Mouse (Mus musculus): ENCODE results near the gene Pidd1. TPM values are rescaled to one million over a fixed set of nuclear protein-coding genes. Genes with fewer than 3 reads are reported as not detected.

Pidd1 gene
- total and polyA plus RNA-seq, 3 experiments: 5.8 to 24.9 (median 7.8) TPM

GRCm38 (mm10) chr7:141435856-141436522, 7.8 kb downstream of the Pidd1 start (continued):
- no peak for TF ChIP-seq JUN (IDR thresholded peaks at IDR 0.05; ENCODE audit: insufficient read depth, low read depth, low read length)
- TF ChIP-seq ZKSCAN1 (IDR thresholded peaks at IDR 0.05; ENCODE audit: borderline replicate concordance, low read depth, low read length): no peak
- TF ChIP-seq NELFE (IDR thresholded peaks at IDR 0.05; ENCODE audit: low read depth, low read length): no peak

GRCm38 (mm10) chr7:141435129-141435855, 8.5 kb downstream of the Pidd1 start:
- Histone ChIP-seq H3K4me1 (ENCODE audit: control insufficient read depth in 1 of 2, insufficient read depth in 2 of 2) (peaks cover 17 to 37% of the 10 kb centered on the region in 2 experiments), H3K27ac (ENCODE audit: insufficient read depth, low read depth) (peak overlapping the region; percentile 28; the same call in 1 of the 2 replicates), H3K4me2 (ENCODE audit: insufficient read depth, low read depth, poor library complexity, severe bottlenecking) (peak overlapping the region; percentile 92), H3K9ac (ENCODE audit: insufficient read depth, low read depth) (peak overlapping the region; percentile 62), H3K79me2 (replicated peaks; ENCODE audit: control insufficient read depth, extremely low read depth, insufficient read depth, poor library complexity, severe bottlenecking) (peaks cover 12% of the 10 kb centered on the region), H3K27me3 (replicated peaks) (no peaks in the 10 kb centered on the region), H3K9me3 (replicated peaks; ENCODE audit: low read length) (no peaks in the 10 kb centered on the region), H3K4me3 (replicated peaks in 1 of 3; ENCODE audit: low read depth in 2 of 3, low read length in 2 of 3, poor library complexity in 1 of 3) (peak overlapping the region; percentile 50 to 65 (median 55)), H3K36me3 (replicated peaks in 1 of 2; ENCODE audit: control insufficient read depth in 1 of 2, insufficient read depth in 1 of 2, low read length in 1 of 2) (peaks cover 62 to 66% of the 10 kb centered on the region in 2 experiments)
- TF ChIP-seq CHD1 (IDR thresholded peaks at IDR 0.05; ENCODE audit: low read depth, low read length): no peak
- no peak for TF ChIP-seq SMC3 (IDR thresholded peaks at IDR 0.05; ENCODE audit: low read depth, low read length)
- TF ChIP-seq POLR2A (IDR thresholded peaks at IDR 0.05; ENCODE audit: low read depth, low read length): peak; percentile 58
- peak; percentile 29; the same call in 1 of the 2 replicates for TF ChIP-seq TCF12 (IDR thresholded peaks at IDR 0.05; ENCODE audit: low read depth, low read length)
- no peak for TF ChIP-seq ELF1 (IDR thresholded peaks at IDR 0.05; ENCODE audit: low read depth, low read length)
- TF ChIP-seq ZC3H11A (IDR thresholded peaks at IDR 0.05; ENCODE audit: low read depth, low read length): no peak
- no peak for TF ChIP-seq RCOR1 (conservative IDR thresholded peaks at IDR 0.05; ENCODE audit: low read depth, low read length)
- TF ChIP-seq USF1 (IDR thresholded peaks at IDR 0.05; ENCODE audit: low read depth, low read length): no peak
- TF ChIP-seq ZMIZ1 (IDR thresholded peaks at IDR 0.05; ENCODE audit: low read depth, low read length): 0 out of 2 replicates have a peak, but pooled peaks have one; percentile 19
- TF ChIP-seq MXI1 (IDR thresholded peaks at IDR 0.05; ENCODE audit: low read depth, low read length): peak; percentile 81
- 0 out of 2 replicates have a peak, but pooled peaks have one; percentile 43 for TF ChIP-seq MYC (IDR thresholded peaks at IDR 0.05; ENCODE audit: low read depth, low read length)
- no peak for TF ChIP-seq IRF4 (IDR thresholded peaks at IDR 0.05; ENCODE audit: low read depth, low read length)
- peak; percentile 67 for DNase-seq (ENCODE audit: extremely low read depth)
- dilution Hi-C loops (cut with MboI; ENCODE audit: extremely low pct_ligation_motif_present, extremely low pct_unique_long_range_greater_than_20kb, low sequenced_read_pairs): no loop called here
- in situ Hi-C loops (cut with MboI; ENCODE audit: low pct_ligation_motif_present, low pct_unique_long_range_greater_than_20kb, low sequenced_read_pairs): no loop called here

DNA sequence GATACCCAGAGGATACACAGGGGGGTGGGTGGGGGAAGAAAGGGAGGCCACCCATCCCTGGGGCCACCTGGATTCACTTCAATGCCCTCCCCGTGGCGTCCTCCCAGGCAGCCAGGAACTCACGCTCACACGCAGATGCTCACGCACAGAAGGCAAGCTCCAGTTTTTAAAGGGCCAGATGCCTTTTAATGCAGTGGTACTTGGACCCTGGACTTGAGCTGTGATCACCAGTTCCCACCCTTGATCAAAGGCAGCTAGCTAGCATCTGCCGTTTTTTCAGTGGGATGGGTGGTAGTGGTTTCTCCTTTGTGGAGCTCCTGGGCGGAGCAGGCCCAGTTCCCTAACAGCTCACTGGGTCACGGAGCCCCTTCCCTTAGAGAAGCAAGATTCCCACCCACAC, 9.4 kb downstream of the Pidd1 start:
- Histone ChIP-seq H3K36me3 (replicated peaks in 1 of 2; ENCODE audit: control insufficient read depth in 1 of 2, insufficient read depth in 1 of 2, low read length in 1 of 2) (peaks cover 56 to 65% of the 10 kb centered on the region in 2 experiments), H3K27me3 (replicated peaks) (no peaks in the 10 kb centered on the region), H3K4me1 (ENCODE audit: control insufficient read depth in 1 of 2, insufficient read depth in 2 of 2) (peaks cover 17 to 35% of the 10 kb centered on the region in 2 experiments), H3K9me3 (replicated peaks; ENCODE audit: low read length) (no peaks in the 10 kb centered on the region), H3K4me3 (replicated peaks in 1 of 3; ENCODE audit: low read depth in 2 of 3, low read length in 2 of 3, poor library complexity in 1 of 3) (peak overlapping the region; percentile 50 to 65 (median 55)), H3K9ac (ENCODE audit: insufficient read depth, low read depth) (peak overlapping the region; percentile 62; the same call in 1 of the 2 replicates), H3K79me2 (replicated peaks; ENCODE audit: control insufficient read depth, extremely low read depth, insufficient read depth, poor library complexity, severe bottlenecking) (peaks cover 12% of the 10 kb centered on the region), H3K4me2 (ENCODE audit: insufficient read depth, low read depth, poor library complexity, severe bottlenecking) (peak overlapping the region; percentile 92), H3K27ac (ENCODE audit: insufficient read depth, low read depth) (no peak overlapping the region)
- peak; percentile 65 for DNase-seq (ENCODE audit: extremely low read depth)
- in situ Hi-C loops (cut with MboI; ENCODE audit: low pct_ligation_motif_present, low pct_unique_long_range_greater_than_20kb, low sequenced_read_pairs) (no loop called here), dilution Hi-C loops (cut with MboI; ENCODE audit: extremely low pct_ligation_motif_present, extremely low pct_unique_long_range_greater_than_20kb, low sequenced_read_pairs) (no loop called here)
- TF ChIP-seq BHLHE40 (IDR thresholded peaks at IDR 0.05; ENCODE audit: low read depth, low read length) (peak; percentile 73), NRF1 (IDR thresholded peaks at IDR 0.05; ENCODE audit: low read depth, low read length) (peak; percentile 52; the same call in 1 of the 2 replicates), CHD1 (IDR thresholded peaks at IDR 0.05; ENCODE audit: low read depth, low read length) (no peak)

All from CH12.LX (cell line).